In genomic region chr6:36676710-36677691, GRCm38 (mm10) we compare ENCODE assay signal across 9 mouse cellular contexts.
DNase-seq lines count a peak whose midpoint lies in the region; ATAC-seq and TF ChIP-seq lines count a peak whose summit lies in the region.
"Had no signal": no experiment of that assay in that cellular context is flagged by ENCODE, and none has a peak within 500 bp of the region (broad histone marks: within the 10 kb centered on the region; RNA-seq: fewer than 3 reads in every experiment).

No protein-coding gene starts in this region.

- H3K9ac ChIP-seq in forebrain, postnatal 0 days = no peak overlapping the region
- H3K9ac ChIP-seq: liver, embryonic 13.5 days had no signal

- H3K36me3 ChIP-seq in forebrain, postnatal 0 days (ENCODE audit: insufficient read depth) = no peaks in the 10 kb centered on the region
- H3K36me3 ChIP-seq: liver, embryonic 13.5 days had no signal

- ATAC-seq in frontal cortex, adult (ENCODE audit: low TSS enrichment) = no peak
- ATAC-seq in forebrain, postnatal 0 days = peak; percentile 68
- ATAC-seq in megakaryocyte-erythroid progenitor cell, adult 5-6 weeks (replicated peaks; ENCODE audit: low FRiP score, low TSS enrichment, poor library complexity, severe bottlenecking) = no peak

- intact Hi-C loops in gastrocnemius, postnatal 14 days (cut with DNase I; ENCODE audit: low total_unique reads) = no loop called here

- H3K4me3 ChIP-seq in forebrain, postnatal 0 days (ENCODE audit: low read depth, low read length) = no peak overlapping the region
- H3K4me3 ChIP-seq: liver, embryonic 13.5 days had no signal

- H3K4me2 ChIP-seq in forebrain, postnatal 0 days (ENCODE audit: low read depth) = no peak overlapping the region
- H3K4me2 ChIP-seq: liver, embryonic 13.5 days had no signal

- no peaks in the 10 kb centered on the region for H3K27me3 ChIP-seq in forebrain, postnatal 0 days (ENCODE audit: insufficient read depth, low read length)
- H3K27me3 ChIP-seq: liver, embryonic 13.5 days had no signal

- WGBS in forebrain, postnatal 0 days = 59% methylated on average over 8 of the region's 8 CpGs

- peaks cover 4% of the 10 kb centered on the region; the same call in 1 of the 2 replicates for H3K4me1 ChIP-seq in forebrain, postnatal 0 days (ENCODE audit: insufficient read depth)
- H3K4me1 ChIP-seq: liver, embryonic 13.5 days had no signal

- TF ChIP-seq CTCF in forebrain, postnatal 0 days (IDR thresholded peaks at IDR 0.05; ENCODE audit: low read depth) = no peak

- DNase-seq in frontal cortex, adult 2 months (ENCODE audit: extremely low spot score in 1 of 2, low spot score in 1 of 2) = peak; percentile 7 to 38
- DNase-seq in MN1 (ENCODE audit: low spot score) = peak; percentile 84
- no peak for DNase-seq in forebrain, postnatal 0 days
- peak; percentile 51 to 56 for DNase-seq in kidney, postnatal 25 days
- no peak for DNase-seq in gastrocnemius, postnatal 14 days
- DNase-seq in spleen, postnatal 36 days (ENCODE audit: low spot score in 2 of 2) = no peak
- DNase-seq: liver, embryonic 13.5 days had no signal

- no peak overlapping the region for H3K27ac ChIP-seq in forebrain, postnatal 0 days (ENCODE audit: low read depth, low read length)
- H3K27ac ChIP-seq: liver, embryonic 13.5 days had no signal

- H3K9me3 ChIP-seq in forebrain, postnatal 0 days (ENCODE audit: low read length) = no peaks in the 10 kb centered on the region
- H3K9me3 ChIP-seq: liver, embryonic 13.5 days had no signal

Comparison
In these comparisons a context has a peak if more than half of its experiments do, and no peak if none do; other contexts are left out.
1. DNase-seq: peak in frontal cortex, adult 2 months (2 of 2), MN1 (single experiment) and kidney, postnatal 25 days (2 of 2); none in forebrain, postnatal 0 days (single experiment), gastrocnemius, postnatal 14 days (single experiment) and spleen, postnatal 36 days (0 of 2).